Mouse (Mus musculus): ENCODE measurements at regions not wholly inside any gene's neighbourhood (a gene's known extent, or its start where the extent isn't known, plus 50 kb on each side); places are given as distances from the start of the nearest gene placed in this dataset.

DNA sequence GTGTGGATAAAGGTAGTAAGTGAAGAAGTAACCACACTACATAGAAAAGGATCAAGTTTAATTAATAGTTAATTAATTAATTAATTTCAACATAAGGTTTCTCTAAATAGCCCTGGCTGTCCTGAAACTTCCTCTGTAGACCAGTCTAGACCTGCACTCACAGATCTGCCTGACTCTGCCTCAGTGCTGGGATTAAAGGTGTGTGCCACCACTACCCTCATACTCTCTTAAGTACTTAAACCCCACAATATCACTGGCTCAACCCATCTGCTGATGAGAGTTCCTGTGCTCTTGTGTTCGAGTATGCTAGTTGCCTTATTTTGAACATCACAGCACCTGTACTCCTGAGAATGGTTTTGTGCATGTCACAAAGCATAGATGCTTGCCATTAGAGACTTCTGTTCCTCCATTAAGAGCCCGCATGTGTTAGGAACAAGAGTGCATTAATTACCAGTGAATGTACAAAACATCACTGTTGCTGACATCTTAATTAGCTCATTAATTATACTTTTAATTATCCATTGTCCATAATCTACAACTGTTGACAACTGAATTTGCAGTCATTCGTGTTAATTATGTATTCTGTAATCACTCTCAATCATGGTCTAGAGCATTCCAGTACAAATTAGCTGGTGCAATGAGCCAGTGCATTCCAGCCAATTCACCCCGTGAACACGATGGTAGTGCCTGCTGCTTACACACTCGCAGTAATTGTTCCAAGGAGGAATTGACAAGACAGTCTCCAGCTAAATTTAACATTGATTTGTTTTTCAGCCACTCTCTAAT lies 996.0 kb downstream of the A830018L16Rik start:
- H3K36me3 ChIP-seq (ENCODE audit: control insufficient read depth, insufficient read depth, low read length, poor library complexity, severe bottlenecking): no peaks in the 10 kb centered on the region
- no peaks in the 10 kb centered on the region for H3K9me3 ChIP-seq (replicated peaks; ENCODE audit: control insufficient read depth, insufficient read depth, low read length, poor library complexity, severe bottlenecking)
- TF ChIP-seq CTCF (IDR thresholded peaks at IDR 0.05; ENCODE audit: low read depth, low read length): no peak
- TF ChIP-seq POLR2A (IDR thresholded peaks at IDR 0.05; ENCODE audit: insufficient read depth, low read length): no peak
- TF ChIP-seq EP300 (IDR thresholded peaks at IDR 0.05; ENCODE audit: insufficient read depth, low read depth, low read length): no peak
- no peak overlapping the region for H3K27ac ChIP-seq (ENCODE audit: insufficient read depth, low read length)
- H3K4me3 ChIP-seq (ENCODE audit: low read depth, low read length): no peak overlapping the region
- H3K27me3 ChIP-seq (ENCODE audit: control insufficient read depth, insufficient read depth, low read length, poor library complexity, severe bottlenecking): no peaks in the 10 kb centered on the region
- no peak overlapping the region for H3K9ac ChIP-seq (ENCODE audit: low read depth, poor library complexity, severe bottlenecking)
- H3K4me1 ChIP-seq (ENCODE audit: control insufficient read depth, insufficient read depth, low read length): no peaks in the 10 kb centered on the region

- TF ChIP-seq POLR2A (IDR thresholded peaks at IDR 0.05; ENCODE audit: insufficient read depth, low read length) (no peak), EP300 (IDR thresholded peaks at IDR 0.05; ENCODE audit: insufficient read depth, low read depth, low read length) (no peak), CTCF (IDR thresholded peaks at IDR 0.05; ENCODE audit: low read depth, low read length) (no peak)
- H3K27ac ChIP-seq (ENCODE audit: insufficient read depth, low read length): no peak overlapping the region
Observed at GRCm38 (mm10) chr1:12410524-12410886, 996.6 kb downstream of the A830018L16Rik start.

DNA sequence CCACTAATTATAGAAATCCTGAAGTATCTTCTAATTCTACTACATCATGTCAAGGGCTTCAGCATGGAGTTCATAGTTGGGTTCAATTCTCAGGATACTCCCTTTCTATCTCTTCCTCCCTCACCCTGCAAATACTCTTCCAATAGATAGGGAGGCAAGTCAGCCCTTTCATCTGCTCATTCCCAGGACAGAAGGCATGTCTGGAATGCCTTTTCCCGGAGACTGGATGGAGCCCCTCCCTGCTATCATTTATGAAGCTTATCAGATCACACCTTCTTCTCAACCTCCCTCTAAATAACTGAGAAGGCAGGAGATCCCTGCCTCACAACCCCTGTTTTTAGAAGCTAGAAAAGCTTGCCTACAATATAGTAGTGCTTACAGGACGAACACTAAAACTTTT lies 1010.6 kb downstream of the A830018L16Rik start:
- TF ChIP-seq CTCF (IDR thresholded peaks at IDR 0.05; ENCODE audit: low read depth, low read length): no peak
- no peak for TF ChIP-seq EP300 (IDR thresholded peaks at IDR 0.05; ENCODE audit: insufficient read depth, low read depth, low read length)
- TF ChIP-seq POLR2A (IDR thresholded peaks at IDR 0.05; ENCODE audit: insufficient read depth, low read length): no peak

More at GRCm38 (mm10) chr1:12410524-12410886, 996.6 kb downstream of the A830018L16Rik start:
- H3K27me3 ChIP-seq (ENCODE audit: control insufficient read depth, insufficient read depth, low read length, poor library complexity, severe bottlenecking): no peaks in the 10 kb centered on the region
- H3K9me3 ChIP-seq (replicated peaks; ENCODE audit: control insufficient read depth, insufficient read depth, low read length, poor library complexity, severe bottlenecking): no peaks in the 10 kb centered on the region
- no peaks in the 10 kb centered on the region for H3K36me3 ChIP-seq (ENCODE audit: control insufficient read depth, insufficient read depth, low read length, poor library complexity, severe bottlenecking)
- no peak overlapping the region for H3K4me3 ChIP-seq (ENCODE audit: low read depth, low read length)
- no peak overlapping the region for H3K9ac ChIP-seq (ENCODE audit: low read depth, poor library complexity, severe bottlenecking)
- no peaks in the 10 kb centered on the region for H3K4me1 ChIP-seq (ENCODE audit: control insufficient read depth, insufficient read depth, low read length)

DNA sequence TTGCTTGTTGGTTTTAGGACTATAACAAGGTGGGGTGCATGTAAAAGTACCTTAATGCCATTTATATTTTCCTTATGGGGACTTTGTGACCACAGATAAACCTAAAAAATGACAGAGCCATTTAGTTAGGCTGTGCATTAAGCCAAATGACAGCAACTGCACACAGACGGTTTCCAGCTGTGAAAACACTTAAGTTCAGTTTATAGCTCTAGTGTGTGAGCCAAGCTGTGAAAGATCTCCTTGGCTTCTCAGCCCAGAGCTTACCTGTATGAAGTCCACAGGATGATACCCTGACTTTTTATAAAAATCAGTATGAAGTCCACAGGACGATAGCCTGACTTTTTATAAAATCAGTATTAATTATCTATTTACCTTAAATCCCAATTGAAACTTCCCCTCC lies 1024.0 kb downstream of the A830018L16Rik start:
- H3K4me3 ChIP-seq (ENCODE audit: low read depth, low read length): no peak overlapping the region
- no peaks in the 10 kb centered on the region for H3K36me3 ChIP-seq (ENCODE audit: control insufficient read depth, insufficient read depth, low read length, poor library complexity, severe bottlenecking)
- TF ChIP-seq EP300 (IDR thresholded peaks at IDR 0.05; ENCODE audit: insufficient read depth, low read depth, low read length) (no peak), POLR2A (IDR thresholded peaks at IDR 0.05; ENCODE audit: insufficient read depth, low read length) (no peak), CTCF (IDR thresholded peaks at IDR 0.05; ENCODE audit: low read depth, low read length) (no peak)
- H3K4me1 ChIP-seq (ENCODE audit: control insufficient read depth, insufficient read depth, low read length): no peaks in the 10 kb centered on the region
- H3K9ac ChIP-seq (ENCODE audit: low read depth, poor library complexity, severe bottlenecking): no peak overlapping the region
- H3K27ac ChIP-seq (ENCODE audit: insufficient read depth, low read length): no peak overlapping the region
- H3K27me3 ChIP-seq (ENCODE audit: control insufficient read depth, insufficient read depth, low read length, poor library complexity, severe bottlenecking): no peaks in the 10 kb centered on the region
- H3K9me3 ChIP-seq (replicated peaks; ENCODE audit: control insufficient read depth, insufficient read depth, low read length, poor library complexity, severe bottlenecking): peaks cover 6% of the 10 kb centered on the region

More for the DNA sequence above, 1010.6 kb downstream of the A830018L16Rik start:
- H3K9me3 ChIP-seq (replicated peaks; ENCODE audit: control insufficient read depth, insufficient read depth, low read length, poor library complexity, severe bottlenecking): no peaks in the 10 kb centered on the region
- H3K27ac ChIP-seq (ENCODE audit: insufficient read depth, low read length): no peak overlapping the region
- H3K36me3 ChIP-seq (ENCODE audit: control insufficient read depth, insufficient read depth, low read length, poor library complexity, severe bottlenecking): no peaks in the 10 kb centered on the region
- H3K4me1 ChIP-seq (ENCODE audit: control insufficient read depth, insufficient read depth, low read length): no peaks in the 10 kb centered on the region
- H3K9ac ChIP-seq (ENCODE audit: low read depth, poor library complexity, severe bottlenecking): no peak overlapping the region
- H3K27me3 ChIP-seq (ENCODE audit: control insufficient read depth, insufficient read depth, low read length, poor library complexity, severe bottlenecking): no peaks in the 10 kb centered on the region
- H3K4me3 ChIP-seq (ENCODE audit: low read depth, low read length): no peak overlapping the region

GRCm38 (mm10) chr1:12466255-12466654 lies 1052.3 kb downstream of the A830018L16Rik start:
- H3K9me3 ChIP-seq (replicated peaks; ENCODE audit: control insufficient read depth, insufficient read depth, low read length, poor library complexity, severe bottlenecking): 0 out of 2 replicates have a peak, but pooled peaks cover 8% of the 10 kb centered on the region
- H3K27me3 ChIP-seq (ENCODE audit: control insufficient read depth, insufficient read depth, low read length, poor library complexity, severe bottlenecking): no peaks in the 10 kb centered on the region
- no peak overlapping the region for H3K9ac ChIP-seq (ENCODE audit: low read depth, poor library complexity, severe bottlenecking)
- H3K4me3 ChIP-seq (ENCODE audit: low read depth, low read length): no peak overlapping the region
- no peaks in the 10 kb centered on the region for H3K36me3 ChIP-seq (ENCODE audit: control insufficient read depth, insufficient read depth, low read length, poor library complexity, severe bottlenecking)
- no peaks in the 10 kb centered on the region for H3K4me1 ChIP-seq (ENCODE audit: control insufficient read depth, insufficient read depth, low read length)
- TF ChIP-seq CTCF (IDR thresholded peaks at IDR 0.05; ENCODE audit: low read depth, low read length) (no peak), POLR2A (IDR thresholded peaks at IDR 0.05; ENCODE audit: insufficient read depth, low read length) (no peak), EP300 (IDR thresholded peaks at IDR 0.05; ENCODE audit: insufficient read depth, low read depth, low read length) (no peak)
- no peak overlapping the region for H3K27ac ChIP-seq (ENCODE audit: insufficient read depth, low read length)

DNA sequence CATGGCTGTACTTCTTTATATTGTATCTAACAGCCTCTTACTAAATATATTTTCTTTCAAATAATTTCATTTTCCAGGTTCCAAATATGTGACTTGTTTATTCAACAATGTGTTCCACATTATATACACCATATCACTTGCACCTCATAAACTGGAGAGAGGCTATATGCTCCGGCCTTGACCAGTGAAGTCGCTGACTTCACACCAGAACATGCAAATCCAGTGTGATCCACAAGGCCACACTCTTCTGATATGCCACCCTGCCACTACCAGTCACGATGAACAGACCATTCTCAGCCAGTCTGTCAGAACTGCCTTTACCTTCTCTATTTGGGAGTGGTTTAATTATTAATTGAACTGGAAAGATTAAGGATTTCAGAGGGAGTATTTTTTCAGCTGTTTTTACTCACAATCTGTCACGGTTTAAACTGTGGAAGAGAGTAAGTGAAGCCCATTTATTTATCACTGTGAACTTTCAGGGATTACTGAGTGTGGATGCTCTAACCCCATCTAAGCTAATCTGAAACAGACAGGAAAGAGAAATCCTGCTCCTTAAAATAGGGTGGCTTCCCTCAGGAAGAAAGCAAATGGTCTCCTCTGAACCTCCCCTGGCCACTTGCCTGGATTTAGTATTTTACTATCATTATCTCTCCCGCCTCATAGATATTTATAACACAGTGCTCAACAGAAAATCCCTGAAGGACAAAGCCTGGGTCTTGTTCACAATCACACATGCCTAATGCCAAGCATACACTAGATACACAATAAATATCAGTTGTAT lies 1065.3 kb downstream of the A830018L16Rik start:
- TF ChIP-seq EP300 (IDR thresholded peaks at IDR 0.05; ENCODE audit: insufficient read depth, low read depth, low read length) (no peak), POLR2A (IDR thresholded peaks at IDR 0.05; ENCODE audit: insufficient read depth, low read length) (no peak), CTCF (IDR thresholded peaks at IDR 0.05; ENCODE audit: low read depth, low read length) (no peak)
- H3K27ac ChIP-seq (ENCODE audit: insufficient read depth, low read length): no peak overlapping the region
- no peaks in the 10 kb centered on the region for H3K4me1 ChIP-seq (ENCODE audit: control insufficient read depth, insufficient read depth, low read length)
- no peaks in the 10 kb centered on the region for H3K36me3 ChIP-seq (ENCODE audit: control insufficient read depth, insufficient read depth, low read length, poor library complexity, severe bottlenecking)
- no peak overlapping the region for H3K4me3 ChIP-seq (ENCODE audit: low read depth, low read length)
- no peaks in the 10 kb centered on the region for H3K9me3 ChIP-seq (replicated peaks; ENCODE audit: control insufficient read depth, insufficient read depth, low read length, poor library complexity, severe bottlenecking)
- no peak overlapping the region for H3K9ac ChIP-seq (ENCODE audit: low read depth, poor library complexity, severe bottlenecking)
- H3K27me3 ChIP-seq (ENCODE audit: control insufficient read depth, insufficient read depth, low read length, poor library complexity, severe bottlenecking): no peaks in the 10 kb centered on the region

All from ES-Bruce4 (cell line).